In genomic region chr17:24463374-24464133, GRCm38 (mm10) we compare ENCODE assay signal across 12 mouse cellular contexts. TPM values are rescaled to one million over a fixed set of nuclear protein-coding genes. Genes with fewer than 3 reads are reported as not detected.
DNase-seq lines count a peak whose midpoint lies in the region; ATAC-seq and TF ChIP-seq lines count a peak whose summit lies in the region.
"Had no signal": no experiment of that assay in that cellular context is flagged by ENCODE, and none has a peak within 500 bp of the region (broad histone marks: within the 10 kb centered on the region; RNA-seq: fewer than 3 reads in every experiment).

No protein-coding gene starts in this region.

- no peak for TF ChIP-seq EP300 in ES-Bruce4 (IDR thresholded peaks at IDR 0.05; ENCODE audit: insufficient read depth, low read depth, low read length)

- 58% methylated on average over 6 of the region's 6 CpGs for WGBS in kidney, embryonic 14.5 days
- 29% methylated on average over 6 of the region's 6 CpGs for WGBS in liver, embryonic 16.5 days (ENCODE audit: insufficient replicate concordance)
- WGBS in forebrain, embryonic 10.5 days: 64% methylated on average over 6 of the region's 6 CpGs
- 59% methylated on average over 6 of the region's 6 CpGs for WGBS in midbrain, embryonic 15.5 days

- no peaks in the 10 kb centered on the region for H3K36me3 ChIP-seq in kidney, embryonic 14.5 days (ENCODE audit: control insufficient read depth, insufficient read depth, low read length)
- peaks cover 5% of the 10 kb centered on the region; the same call in 1 of the 2 replicates for H3K36me3 ChIP-seq in ES-Bruce4 (ENCODE audit: control insufficient read depth, insufficient read depth, low read length, poor library complexity, severe bottlenecking)
- no peaks in the 10 kb centered on the region for H3K36me3 ChIP-seq in liver, embryonic 16.5 days (ENCODE audit: control insufficient read depth, insufficient read depth)
- H3K36me3 ChIP-seq in forebrain, embryonic 10.5 days (replicated peaks): no peaks in the 10 kb centered on the region
- H3K36me3 ChIP-seq in midbrain, embryonic 15.5 days (replicated peaks): no peaks in the 10 kb centered on the region
- H3K36me3 ChIP-seq: embryonic facial prominence, embryonic 15.5 days had no signal

- H3K4me1 ChIP-seq in kidney, embryonic 14.5 days (ENCODE audit: control insufficient read depth, insufficient read depth, low read length): no peaks in the 10 kb centered on the region
- no peaks in the 10 kb centered on the region for H3K4me1 ChIP-seq in ES-Bruce4 (ENCODE audit: control insufficient read depth, insufficient read depth, low read length)
- peaks cover 2% of the 10 kb centered on the region; the same call in 1 of the 2 replicates for H3K4me1 ChIP-seq in liver, embryonic 16.5 days (ENCODE audit: control insufficient read depth, low read depth, low read length)
- no peaks in the 10 kb centered on the region for H3K4me1 ChIP-seq in forebrain, embryonic 10.5 days
- no peaks in the 10 kb centered on the region for H3K4me1 ChIP-seq in midbrain, embryonic 15.5 days
- H3K4me1 ChIP-seq: embryonic facial prominence, embryonic 15.5 days had no signal

- no peaks in the 10 kb centered on the region for H3K27me3 ChIP-seq in kidney, embryonic 14.5 days (ENCODE audit: control insufficient read depth, insufficient read depth, low read length)
- H3K27me3 ChIP-seq in ES-Bruce4 (ENCODE audit: control insufficient read depth, insufficient read depth, low read length, poor library complexity, severe bottlenecking): no peaks in the 10 kb centered on the region
- no peaks in the 10 kb centered on the region for H3K27me3 ChIP-seq in liver, embryonic 16.5 days (ENCODE audit: control insufficient read depth, insufficient read depth, low read depth, low read length)
- no peaks in the 10 kb centered on the region for H3K27me3 ChIP-seq in forebrain, embryonic 10.5 days (ENCODE audit: poor library complexity, severe bottlenecking)
- H3K27me3 ChIP-seq in midbrain, embryonic 15.5 days (replicated peaks): no peaks in the 10 kb centered on the region
- H3K27me3 ChIP-seq: embryonic facial prominence, embryonic 15.5 days had no signal

- 0 out of 2 replicates have a peak, but pooled peaks have one; percentile 24 for ATAC-seq in kidney, embryonic 14.5 days (ENCODE audit: low FRiP score, low TSS enrichment)
- peak; percentile 24; the same call in 1 of the 2 replicates for ATAC-seq in liver, embryonic 16.5 days (ENCODE audit: low read depth)
- ATAC-seq in midbrain, embryonic 15.5 days (replicated peaks): no peak

- no peak overlapping the region for H3K9ac ChIP-seq in kidney, embryonic 14.5 days (ENCODE audit: low read depth, low read length)
- 0 out of 2 replicates have a peak overlapping the region, but pooled peaks have one; percentile 14 for H3K9ac ChIP-seq in ES-Bruce4 (ENCODE audit: low read depth, poor library complexity, severe bottlenecking)
- no peak overlapping the region for H3K9ac ChIP-seq in liver, embryonic 16.5 days (ENCODE audit: low read depth, low read length)
- no peak overlapping the region for H3K9ac ChIP-seq in midbrain, embryonic 15.5 days
- H3K9ac ChIP-seq: embryonic facial prominence, embryonic 15.5 days had no signal

- no peak for DNase-seq in kidney, postnatal 14 days
- DNase-seq in brain, adult 2 months (ENCODE audit: low read depth, low spot score): peak; percentile 37
- DNase-seq in forebrain, embryonic 10.5 days (ENCODE audit: extremely low spot score, low spot score): no peak
- DNase-seq in layer of hippocampus, postnatal 36 days: no peak
- DNase-seq: cerebellum, adult 2 months; gastrocnemius, postnatal 10 days had no signal

- no peak for TF ChIP-seq POLR2A in ES-Bruce4 (IDR thresholded peaks at IDR 0.05; ENCODE audit: insufficient read depth, low read length)

- TF ChIP-seq CTCF in ES-Bruce4 (IDR thresholded peaks at IDR 0.05; ENCODE audit: low read depth, low read length): no peak

- H3K4me2 ChIP-seq in kidney, embryonic 14.5 days (replicated peaks; ENCODE audit: low read depth, low read length): no peak overlapping the region
- no peak overlapping the region for H3K4me2 ChIP-seq in liver, embryonic 16.5 days (ENCODE audit: low read depth, low read length)
- H3K4me2 ChIP-seq in midbrain, embryonic 15.5 days: no peak overlapping the region
- H3K4me2 ChIP-seq: embryonic facial prominence, embryonic 15.5 days had no signal

- H3K4me3 ChIP-seq in kidney, embryonic 14.5 days (ENCODE audit: low read length): no peak overlapping the region
- no peak overlapping the region for H3K4me3 ChIP-seq in ES-Bruce4 (ENCODE audit: low read depth, low read length)
- H3K4me3 ChIP-seq in liver, embryonic 16.5 days (ENCODE audit: low read depth, low read length): no peak overlapping the region
- H3K4me3 ChIP-seq in forebrain, embryonic 10.5 days: no peak overlapping the region
- H3K4me3 ChIP-seq in midbrain, embryonic 15.5 days: no peak overlapping the region
- H3K4me3 ChIP-seq: embryonic facial prominence, embryonic 15.5 days had no signal

- H3K9me3 ChIP-seq in kidney, embryonic 14.5 days (ENCODE audit: control insufficient read depth, low read length): no peaks in the 10 kb centered on the region
- H3K9me3 ChIP-seq in ES-Bruce4 (replicated peaks; ENCODE audit: control insufficient read depth, insufficient read depth, low read length, poor library complexity, severe bottlenecking): no peaks in the 10 kb centered on the region
- no peaks in the 10 kb centered on the region for H3K9me3 ChIP-seq in liver, embryonic 16.5 days (replicated peaks; ENCODE audit: control insufficient read depth, low read length)
- H3K9me3 ChIP-seq in forebrain, embryonic 10.5 days: no peaks in the 10 kb centered on the region
- no peaks in the 10 kb centered on the region for H3K9me3 ChIP-seq in midbrain, embryonic 15.5 days
- H3K9me3 ChIP-seq: embryonic facial prominence, embryonic 15.5 days had no signal

- no peak overlapping the region for H3K27ac ChIP-seq in kidney, embryonic 14.5 days (ENCODE audit: low read depth, low read length)
- no peak overlapping the region for H3K27ac ChIP-seq in ES-Bruce4 (ENCODE audit: insufficient read depth, low read length)
- H3K27ac ChIP-seq in liver, embryonic 16.5 days (ENCODE audit: low read length): no peak overlapping the region
- no peak overlapping the region for H3K27ac ChIP-seq in forebrain, embryonic 10.5 days
- H3K27ac ChIP-seq in midbrain, embryonic 15.5 days: no peak overlapping the region
- H3K27ac ChIP-seq: embryonic facial prominence, embryonic 15.5 days had no signal

RNA-seq across cellular contexts. Expression of gene E4f1, which starts 6.6 kb away (rescaled TPM):
- 21.6 and 23.2 TPM in 2 replicates for polyA plus RNA-seq in kidney, embryonic 14.5 days (2014; fragmentation: Nextera tagmentation; extraction: Ambion mirVana)
- polyA plus RNA-seq in ES-Bruce4 (2011; ENCODE audit: insufficient read depth, insufficient read length, low read depth, missing spikeins): 13.0 and 15.3 TPM in 2 replicates
- polyA plus RNA-seq in liver, embryonic 16.5 days (2015; fragmentation: Nextera tagmentation; extraction: Ambion mirVana): 11.4 and 12.3 TPM in 2 replicates
- 32.7 and 35.2 TPM in 2 replicates for polyA plus RNA-seq in forebrain, embryonic 10.5 days (2016; fragmentation: Nextera tagmentation; extraction: Ambion mirVana)
- 53.1 and 55.6 TPM in 2 replicates for polyA plus RNA-seq in midbrain, embryonic 15.5 days (2015; fragmentation: Nextera tagmentation; extraction: Ambion mirVana)
- 10 to 100 TPM; 30.3 to 42.7 TPM for total RNA-seq in layer of hippocampus, postnatal 36 days (2021)

RNA-seq across cellular contexts. Expression of gene Pgp, which starts 6.6 kb away (rescaled TPM):
- 54.1 and 65.0 TPM in 2 replicates for polyA plus RNA-seq in kidney, embryonic 14.5 days (2014; fragmentation: Nextera tagmentation; extraction: Ambion mirVana)
- 15.4 and 16.4 TPM in 2 replicates for polyA plus RNA-seq in ES-Bruce4 (2011; ENCODE audit: insufficient read depth, insufficient read length, low read depth, missing spikeins)
- polyA plus RNA-seq in liver, embryonic 16.5 days (2015; fragmentation: Nextera tagmentation; extraction: Ambion mirVana): 48.2 and 49.0 TPM in 2 replicates
- polyA plus RNA-seq in forebrain, embryonic 10.5 days (2016; fragmentation: Nextera tagmentation; extraction: Ambion mirVana): 79.7 and 85.3 TPM in 2 replicates
- 63.7 and 67.1 TPM in 2 replicates for polyA plus RNA-seq in midbrain, embryonic 15.5 days (2015; fragmentation: Nextera tagmentation; extraction: Ambion mirVana)
- 10 to 100 TPM; 62.3 to 66.4 TPM for total RNA-seq in layer of hippocampus, postnatal 36 days (2021)

RNA-seq across cellular contexts. Expression of gene Bricd5, which starts 10.1 kb away (rescaled TPM):
- 0.71 and 1.6 TPM in 2 replicates for polyA plus RNA-seq in kidney, embryonic 14.5 days (2014; fragmentation: Nextera tagmentation; extraction: Ambion mirVana)
- polyA plus RNA-seq in ES-Bruce4 (2011; ENCODE audit: insufficient read depth, insufficient read length, low read depth, missing spikeins): not detected in 2 replicates
- polyA plus RNA-seq in liver, embryonic 16.5 days (2015; fragmentation: Nextera tagmentation; extraction: Ambion mirVana): not detected in 2 replicates
- 0.23 and 0.25 TPM in 2 replicates for polyA plus RNA-seq in forebrain, embryonic 10.5 days (2016; fragmentation: Nextera tagmentation; extraction: Ambion mirVana)
- polyA plus RNA-seq in midbrain, embryonic 15.5 days (2015; fragmentation: Nextera tagmentation; extraction: Ambion mirVana): 0.23 and 0.28 TPM in 2 replicates
- total RNA-seq in layer of hippocampus, postnatal 36 days (2021): 1 to 10 TPM; 1.9 to 2.6 TPM
- total RNA-seq: liver, adult 2 months had no signal

RNA-seq across cellular contexts. Expression of gene Mlst8, which starts 15.3 kb away (rescaled TPM):
- 36.4 and 36.9 TPM in 2 replicates for polyA plus RNA-seq in kidney, embryonic 14.5 days (2014; fragmentation: Nextera tagmentation; extraction: Ambion mirVana)
- 20.4 and 22.8 TPM in 2 replicates for polyA plus RNA-seq in ES-Bruce4 (2011; ENCODE audit: insufficient read depth, insufficient read length, low read depth, missing spikeins)
- 11.8 and 11.9 TPM in 2 replicates for polyA plus RNA-seq in liver, embryonic 16.5 days (2015; fragmentation: Nextera tagmentation; extraction: Ambion mirVana)
- polyA plus RNA-seq in forebrain, embryonic 10.5 days (2016; fragmentation: Nextera tagmentation; extraction: Ambion mirVana): 36.8 and 40.0 TPM in 2 replicates
- 40.6 and 43.7 TPM in 2 replicates for polyA plus RNA-seq in midbrain, embryonic 15.5 days (2015; fragmentation: Nextera tagmentation; extraction: Ambion mirVana)
- total RNA-seq in layer of hippocampus, postnatal 36 days (2021): 10 to 100 TPM; 40.7 to 45.0 TPM

RNA-seq across cellular contexts. Expression of gene Dnase1l2, which starts 20.6 kb away (rescaled TPM):
- polyA plus RNA-seq in kidney, embryonic 14.5 days (2014; fragmentation: Nextera tagmentation; extraction: Ambion mirVana): 2.5 and 2.8 TPM in 2 replicates
- polyA plus RNA-seq in ES-Bruce4 (2011; ENCODE audit: insufficient read depth, insufficient read length, low read depth, missing spikeins): 0.42 and 0.99 TPM in 2 replicates
- 0.49 and 0.67 TPM in 2 replicates for polyA plus RNA-seq in liver, embryonic 16.5 days (2015; fragmentation: Nextera tagmentation; extraction: Ambion mirVana)
- 2.3 TPM in 2 replicates for polyA plus RNA-seq in forebrain, embryonic 10.5 days (2016; fragmentation: Nextera tagmentation; extraction: Ambion mirVana)
- 7.3 and 9.6 TPM in 2 replicates for polyA plus RNA-seq in midbrain, embryonic 15.5 days (2015; fragmentation: Nextera tagmentation; extraction: Ambion mirVana)
- total RNA-seq in layer of hippocampus, postnatal 36 days (2021): 10 to 100 TPM; 11.0 to 14.2 TPM
